Mouse (Mus musculus): ENCODE measurements around the gene Nkd1.

Gene Nkd1

DNA sequence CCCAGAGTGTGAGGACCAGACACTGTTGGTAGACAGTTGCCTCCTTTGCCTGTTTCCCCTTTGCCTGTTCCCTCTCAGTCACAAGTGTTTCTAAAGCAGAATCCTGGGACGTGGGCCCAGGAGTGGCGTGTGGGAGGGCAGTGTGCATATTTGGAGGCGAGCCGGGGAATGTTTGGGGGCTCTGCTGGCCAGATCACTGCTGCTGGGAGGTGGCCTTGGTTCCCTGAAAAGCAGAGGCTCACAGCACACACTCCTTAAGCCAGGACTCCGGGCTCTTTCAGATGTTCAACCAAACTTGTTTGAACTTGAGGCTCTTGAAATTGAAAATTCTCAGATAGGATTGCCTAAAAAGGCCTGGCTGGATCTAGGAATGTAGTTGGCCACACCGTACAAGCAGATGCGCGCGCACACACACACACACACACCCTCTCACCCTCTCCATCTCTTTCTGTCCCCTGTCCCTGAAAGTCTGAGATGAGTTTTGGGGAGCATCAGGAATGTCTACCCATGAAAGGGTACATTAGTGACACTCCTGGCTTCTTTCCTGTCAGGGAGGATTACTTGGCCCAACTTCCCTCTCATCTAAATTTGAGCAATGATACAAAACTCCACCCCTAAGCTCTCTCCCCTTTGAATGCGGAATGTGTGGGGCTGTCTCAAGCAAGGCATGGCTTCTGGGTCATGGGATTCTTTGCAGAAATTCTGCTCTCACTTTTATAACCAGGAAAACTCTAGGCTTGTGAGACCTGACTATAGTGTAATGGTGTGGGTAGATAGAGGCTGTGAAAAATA lies 55.4 kb downstream of the Nkd1 start:
- peak in 1 of 2 experiments; percentile 66 for DNase-seq (ENCODE audit: low spot score in 2 of 2)

- no peak for DNase-seq (ENCODE audit: low spot score in 2 of 2)
These were observed 56.5 kb downstream of the Nkd1 start for GRCm38 (mm10) chr8:88577666-88578065.

DNA sequence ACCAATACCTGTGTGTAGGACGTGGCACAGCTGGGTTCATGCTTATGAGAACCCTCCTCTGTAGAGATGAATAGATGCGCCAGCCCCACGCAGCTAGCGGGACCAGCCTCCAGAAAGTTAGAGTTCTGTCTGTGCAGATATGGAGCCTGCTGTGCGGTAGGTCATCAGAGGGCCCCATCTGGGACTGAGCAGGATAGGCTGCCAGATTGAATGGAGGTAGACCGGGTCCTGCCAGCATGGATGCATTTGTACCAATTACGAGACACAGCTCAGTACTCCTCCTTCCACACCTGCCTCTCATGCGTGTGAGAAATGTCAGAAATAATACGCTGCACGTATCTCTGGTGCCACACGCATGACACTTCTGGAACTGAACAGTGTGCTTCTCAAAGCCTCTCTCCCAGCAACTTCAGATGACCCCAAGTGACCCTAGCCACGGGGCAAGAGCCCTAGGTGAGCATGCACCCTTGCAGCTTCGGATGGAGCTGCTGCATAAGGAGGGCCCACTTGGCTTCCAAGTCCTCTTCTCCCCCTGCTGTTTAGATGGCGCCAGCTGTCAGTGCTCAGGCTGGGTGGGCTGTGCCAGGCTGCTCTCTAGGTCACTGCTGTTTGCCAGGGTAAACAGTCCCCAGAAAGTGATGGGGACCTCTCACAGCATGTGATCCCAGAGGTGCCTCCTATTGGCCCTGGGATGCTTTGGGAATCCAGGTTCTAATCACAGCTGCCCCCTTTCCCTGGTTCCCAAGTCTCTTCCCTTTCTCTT lies 57.4 kb downstream of the Nkd1 start:
- DNase-seq (ENCODE audit: low spot score in 2 of 2): no peak

- no peak for DNase-seq (ENCODE audit: low spot score in 2 of 2)
These were observed 58.1 kb downstream of the Nkd1 start for GRCm38 (mm10) chr8:88579246-88579645.

GRCm38 (mm10) chr8:88579668-88580330 lies 58.6 kb downstream of the Nkd1 start:
- DNase-seq (ENCODE audit: low spot score in 2 of 2): no peak

DNA sequence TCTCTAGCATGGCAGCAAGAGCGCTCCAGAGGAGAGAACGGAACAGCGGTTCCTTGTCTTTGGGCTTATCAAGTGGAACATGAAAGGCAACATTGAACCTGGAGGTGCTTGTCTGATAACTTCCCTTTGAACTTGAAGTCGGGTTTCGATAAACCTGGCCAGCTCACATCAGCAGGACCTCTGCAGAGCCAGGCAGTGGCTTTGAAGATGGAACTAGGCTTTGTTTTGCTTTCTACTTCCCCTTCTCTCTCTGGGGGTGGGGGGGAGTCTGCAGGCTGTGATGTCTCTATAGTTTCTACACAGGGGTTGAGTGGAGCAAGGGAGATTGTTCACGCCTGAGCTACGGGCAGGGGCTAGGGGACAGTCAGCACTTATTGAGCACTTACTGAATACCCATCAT lies 59.6 kb downstream of the Nkd1 start:
- no peak for DNase-seq (ENCODE audit: low spot score in 2 of 2)

- no peak for DNase-seq (ENCODE audit: low spot score in 2 of 2)
These were observed 62.7 kb downstream of the Nkd1 start for GRCm38 (mm10) chr8:88583863-88584262.

GRCm38 (mm10) chr8:88588205-88588889 lies 67.2 kb downstream of the Nkd1 start:
- DNase-seq (ENCODE audit: low spot score in 2 of 2): no peak

GRCm38 (mm10) chr8:88590226-88590625 lies 69.1 kb downstream of the Nkd1 start:
- DNase-seq (ENCODE audit: low spot score in 2 of 2): no peak

DNA sequence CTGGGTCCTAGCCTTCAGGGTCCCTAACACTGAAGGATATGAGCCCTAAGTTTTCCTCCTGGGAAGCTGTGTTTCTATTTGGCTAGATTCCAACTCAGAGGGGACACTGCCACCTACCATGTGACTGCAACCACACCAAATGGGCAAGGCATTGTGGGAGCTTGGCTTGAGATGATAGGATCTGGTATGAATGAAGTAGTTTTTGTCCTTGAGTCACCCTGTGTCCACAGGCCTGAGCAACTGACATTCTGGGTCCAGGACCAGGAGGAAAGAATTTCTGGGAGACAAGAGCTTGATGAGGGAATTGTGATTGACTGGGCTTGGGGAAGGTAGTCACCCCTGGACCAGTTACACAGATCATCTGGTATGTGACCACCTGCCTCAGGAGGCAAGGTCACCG lies 72.8 kb downstream of the Nkd1 start:
- no peak for DNase-seq (ENCODE audit: low spot score in 2 of 2)

- DNase-seq (ENCODE audit: low spot score in 2 of 2): no peak
These were observed 74.9 kb downstream of the Nkd1 start for GRCm38 (mm10) chr8:88596042-88596441.

DNA sequence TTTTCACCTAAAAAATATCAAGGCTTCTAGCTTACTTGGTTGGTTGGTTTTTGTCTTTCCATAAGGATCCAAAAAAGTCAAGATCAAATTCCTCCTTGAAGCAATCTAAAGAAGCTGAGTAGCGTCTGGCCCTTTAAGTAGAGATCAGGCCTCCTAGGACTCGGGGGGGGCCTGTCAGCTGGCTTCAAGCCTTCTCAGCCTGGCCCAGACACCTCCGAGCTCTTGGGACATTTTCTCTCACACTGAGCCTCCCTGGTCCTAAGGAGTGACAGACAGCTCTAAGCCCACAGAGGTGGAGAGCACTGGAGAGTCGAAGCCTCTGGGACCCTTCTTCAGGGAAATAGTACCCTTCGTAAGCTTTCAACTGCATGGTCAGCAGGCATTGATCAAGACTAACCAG lies 77.4 kb downstream of the Nkd1 start:
- DNase-seq (ENCODE audit: low spot score in 2 of 2): no peak

- no peak for DNase-seq (ENCODE audit: low spot score in 2 of 2)
These were observed 78.3 kb downstream of the Nkd1 start for GRCm38 (mm10) chr8:88599491-88599890.

DNA sequence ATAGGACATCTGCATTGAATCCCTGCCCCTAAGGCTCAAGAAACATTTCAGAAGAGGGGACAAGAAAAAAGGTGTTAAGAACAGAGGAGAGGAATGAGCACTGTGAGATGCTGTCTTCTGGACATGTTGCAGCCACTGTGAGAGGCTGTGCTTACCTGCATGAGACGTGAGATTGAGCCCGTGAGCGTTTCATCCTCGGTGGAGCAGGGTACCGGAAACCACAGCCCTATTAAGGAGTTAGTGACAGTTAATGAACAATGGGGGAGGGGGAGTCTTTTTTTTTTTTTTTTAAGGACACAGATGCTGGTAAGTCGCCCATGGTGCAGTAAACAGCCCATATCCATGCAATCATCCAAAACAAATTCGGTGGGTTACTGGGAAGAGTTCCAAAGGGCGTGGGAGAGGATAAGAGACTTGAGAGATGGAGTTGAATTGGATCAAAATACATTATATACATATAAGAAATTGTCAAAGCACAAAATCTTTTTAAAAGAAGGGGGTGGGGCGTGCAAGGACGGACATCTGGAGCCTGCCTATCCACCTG lies 82.4 kb downstream of the Nkd1 start:
- no peak for DNase-seq (ENCODE audit: low spot score in 2 of 2)

GRCm38 (mm10) chr8:88604065-88605038 lies 83.2 kb downstream of the Nkd1 start:
- DNase-seq (ENCODE audit: low spot score in 2 of 2): peak; percentile 19 to 30

- DNase-seq (ENCODE audit: low spot score in 2 of 2): no peak
These were observed 84.3 kb downstream of the Nkd1 start for GRCm38 (mm10) chr8:88605361-88606040.

GRCm38 (mm10) chr8:88609036-88609435 lies 87.9 kb downstream of the Nkd1 start:
- DNase-seq (ENCODE audit: low spot score in 2 of 2): no peak

- no peak for DNase-seq (ENCODE audit: low spot score in 2 of 2)
These were observed 89.1 kb downstream of the Nkd1 start for GRCm38 (mm10) chr8:88610271-88610670.

- DNase-seq (ENCODE audit: low spot score in 2 of 2): no peak
These were observed 93.8 kb downstream of the Nkd1 start for GRCm38 (mm10) chr8:88614981-88615380.

GRCm38 (mm10) chr8:88618612-88619011 lies 97.5 kb downstream of the Nkd1 start:
- DNase-seq (ENCODE audit: low spot score in 2 of 2): no peak
